Mouse (Mus musculus) thymus, postnatal 14 days (tissue): ENCODE measurements around the gene Fbxw11.
"Not testable (repeated sequence)": the region's sequence is repeated elsewhere in the genome, so short reads cannot be mapped to it uniquely, and the experiment has no call there.

Source experiments
- DNase-seq: peaks from one replicate; pipeline ENCODE4 v3.0.0; 2021

Fbxw11 gene

GRCm38 (mm10) chr11:32642249-32642876 lies at the start of gene Fbxw11:
Fbxw11 (plus strand) TSS chr11:32642724.
- DNase-seq: peak; percentile 96

DNA sequence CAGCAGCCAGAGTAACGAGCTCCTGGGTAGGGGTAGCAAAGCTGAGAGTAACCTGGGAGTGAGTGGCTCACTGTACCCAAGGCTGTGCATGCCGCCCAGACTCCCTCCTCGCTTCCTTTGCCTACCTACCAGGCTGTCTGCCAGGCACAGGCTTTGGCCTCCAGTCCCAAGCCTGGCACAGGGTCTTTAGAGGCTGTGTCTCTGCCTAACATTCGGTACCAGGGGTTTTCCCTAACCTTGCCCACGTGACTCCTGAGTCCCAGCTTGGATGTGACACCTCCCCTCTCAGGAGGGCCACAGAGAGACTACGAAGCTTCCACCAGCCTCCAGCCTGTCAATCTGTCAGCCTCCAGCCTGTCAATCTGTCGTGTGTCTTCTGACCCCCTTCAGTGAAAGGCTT lies 49.4 kb upstream of the Fbxw11 start:
- no peak for DNase-seq

GRCm38 (mm10) chr11:32594122-32594521 lies 48.4 kb upstream of the Fbxw11 start:
- no peak for DNase-seq

DNA sequence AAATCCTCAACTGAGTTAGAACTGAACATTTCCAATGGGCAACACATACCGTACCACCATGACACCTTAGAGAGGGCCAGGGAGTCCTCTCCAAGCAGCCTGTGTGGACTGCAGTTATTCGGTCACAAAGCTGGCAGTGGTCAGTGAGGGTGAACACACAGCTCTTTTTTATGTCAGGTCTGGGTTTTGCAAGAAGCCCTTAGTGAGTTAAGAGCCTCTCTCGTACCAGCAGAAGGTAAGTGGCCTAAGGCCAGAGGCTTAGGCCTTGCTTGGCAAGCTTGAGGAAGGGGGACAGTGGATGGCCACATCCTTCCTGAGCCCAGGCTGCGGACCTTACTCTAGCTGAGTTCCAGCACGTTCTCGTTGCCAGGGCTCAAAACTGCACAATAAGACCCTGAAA lies 42.2 kb upstream of the Fbxw11 start:
- no peak for DNase-seq

DNA sequence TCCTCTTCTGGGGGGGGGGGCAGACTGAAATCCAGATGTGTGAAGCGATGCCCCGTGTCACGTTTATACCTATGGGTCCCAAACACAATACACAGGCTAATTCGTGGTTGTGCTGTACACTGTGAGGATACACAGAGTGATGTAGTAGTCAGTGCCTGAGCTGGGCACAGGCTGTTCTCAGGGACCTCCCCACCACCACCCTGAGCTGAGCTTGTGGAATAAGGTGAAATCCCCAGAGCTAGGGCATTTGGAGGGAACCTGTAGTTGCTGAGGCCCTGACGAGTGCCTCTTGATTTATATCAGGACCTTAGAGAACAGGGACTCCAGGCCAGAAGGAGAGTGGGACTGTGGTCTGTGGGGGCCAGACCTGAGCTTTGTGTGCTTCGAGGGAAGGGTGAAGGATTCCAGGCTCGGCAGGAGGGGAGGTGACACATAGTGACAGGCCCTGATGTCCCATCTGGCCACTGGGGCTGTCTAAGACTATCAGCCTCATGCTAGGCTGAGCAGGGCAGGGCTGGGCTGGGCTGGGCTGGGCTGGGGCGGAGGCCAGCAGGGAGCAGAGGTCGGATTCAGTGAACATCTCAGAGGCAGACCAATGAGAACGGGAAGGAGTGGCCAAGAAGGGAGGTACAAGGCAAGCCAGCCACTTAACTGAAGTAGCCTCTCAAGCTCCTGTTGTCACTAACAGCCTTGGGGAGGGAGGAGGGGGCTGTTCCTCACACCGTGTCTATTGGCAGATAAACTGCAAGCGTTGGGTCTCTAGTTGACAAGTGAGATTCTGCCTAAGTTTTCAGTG lies 40.8 kb upstream of the Fbxw11 start:
- no peak for DNase-seq

GRCm38 (mm10) chr11:32604663-32605062 lies 37.9 kb upstream of the Fbxw11 start:
- DNase-seq: no peak

DNA sequence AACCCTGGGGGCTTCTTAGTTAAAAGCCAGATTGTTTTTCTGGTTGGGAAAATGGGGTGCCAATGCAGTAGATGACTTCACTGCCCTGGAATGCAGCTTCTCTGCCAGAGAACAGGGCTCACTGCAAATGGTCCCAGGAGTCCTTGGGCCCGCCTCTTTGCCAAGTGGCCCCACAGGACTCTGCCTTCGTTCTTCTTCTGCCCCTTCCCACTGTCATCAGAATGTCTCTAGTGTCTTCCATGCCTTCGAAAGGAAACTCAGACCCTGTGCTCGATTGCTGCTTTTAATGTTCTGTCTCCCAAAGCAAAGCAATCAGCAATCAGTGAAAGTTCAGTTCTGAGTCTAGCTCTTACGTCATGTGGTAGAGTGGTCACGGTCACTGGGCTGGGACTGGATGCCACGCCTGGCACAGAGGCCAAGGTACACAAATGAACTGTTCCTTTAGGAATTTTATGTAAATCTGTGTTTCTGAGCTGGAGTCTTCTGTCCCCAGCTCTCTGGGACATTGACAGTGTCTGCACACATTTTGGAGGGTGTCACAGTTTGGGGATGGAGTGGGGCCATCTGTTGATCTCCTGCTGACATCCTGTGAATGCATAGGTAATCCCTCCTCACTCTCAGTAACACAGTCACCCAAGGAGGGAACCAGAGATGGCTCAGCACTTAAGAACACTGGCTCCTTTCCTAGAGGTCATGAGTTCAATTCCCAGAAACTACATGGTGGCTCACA lies 37.2 kb upstream of the Fbxw11 start:
- DNase-seq: no peak

GRCm38 (mm10) chr11:32605907-32606306 lies 36.6 kb upstream of the Fbxw11 start:
- DNase-seq: no peak

- no peak for DNase-seq
Measured at GRCm38 (mm10) chr11:32607319-32607718, 35.2 kb upstream of the Fbxw11 start.

DNA sequence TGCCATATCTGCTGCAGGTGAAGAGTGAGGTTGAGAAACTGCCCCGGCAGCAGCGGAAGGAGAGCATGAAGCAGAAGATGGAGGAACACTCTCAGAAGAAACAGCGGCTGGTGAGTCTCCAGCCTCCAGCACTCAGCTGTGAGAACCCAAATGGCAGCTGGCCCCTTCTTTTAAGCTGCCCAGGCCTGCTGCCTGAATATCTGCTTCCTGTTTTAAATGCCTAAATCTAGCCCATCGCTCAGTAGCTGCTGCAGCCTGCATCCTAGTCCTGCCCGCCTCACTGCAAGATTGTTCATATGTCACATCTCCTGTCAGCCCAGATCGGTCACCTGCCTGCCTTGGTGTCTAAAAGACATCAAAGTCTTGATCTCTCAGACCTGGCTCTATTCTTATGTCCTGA lies 31.9 kb upstream of the Fbxw11 start:
- no peak for DNase-seq

DNA sequence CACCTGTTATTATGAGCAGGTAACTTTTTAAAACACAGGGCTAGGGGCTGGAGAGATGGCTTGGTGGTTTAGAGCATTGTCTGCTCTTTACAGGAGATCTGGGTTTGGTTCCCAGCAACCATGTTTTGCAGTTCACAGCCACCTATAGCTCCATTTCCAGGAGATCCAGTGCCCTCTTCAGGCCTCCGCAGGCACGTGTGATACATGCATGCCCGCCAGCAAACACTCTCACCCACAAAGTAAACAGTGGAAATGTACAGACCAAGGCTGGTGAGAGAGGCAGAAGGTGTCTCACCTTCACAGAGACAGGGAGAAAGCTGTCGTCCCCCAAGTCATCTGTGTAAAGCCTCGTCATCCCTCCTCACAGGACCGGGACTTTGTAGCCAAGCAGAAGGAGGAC lies 30.2 kb upstream of the Fbxw11 start:
- no peak for DNase-seq

GRCm38 (mm10) chr11:32614463-32614862 lies 28.1 kb upstream of the Fbxw11 start:
- no peak for DNase-seq

- DNase-seq: no peak
Measured at GRCm38 (mm10) chr11:32615561-32615960, 27.0 kb upstream of the Fbxw11 start.

GRCm38 (mm10) chr11:32616091-32616490 lies 26.4 kb upstream of the Fbxw11 start:
- DNase-seq: no peak

DNA sequence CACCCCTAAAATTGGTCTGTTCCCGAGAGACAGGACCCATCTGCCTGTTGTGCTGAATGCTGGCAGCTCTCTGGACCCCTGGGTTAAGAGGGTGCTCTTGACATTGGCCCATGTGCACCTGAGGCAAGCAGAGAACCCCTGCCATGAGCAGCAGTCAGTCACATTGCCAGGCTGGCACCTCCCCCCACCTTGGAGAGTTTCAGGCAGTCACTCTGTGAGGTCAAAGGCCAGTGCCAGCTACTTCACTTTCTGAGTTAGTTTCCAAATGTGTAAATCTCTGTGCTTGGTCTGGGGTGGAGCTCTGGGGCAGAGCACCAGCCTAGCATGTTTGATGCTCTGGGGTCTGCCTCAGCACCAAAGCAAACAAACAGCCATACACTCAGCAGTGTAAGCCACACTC lies 24.5 kb upstream of the Fbxw11 start:
- DNase-seq: no peak

GRCm38 (mm10) chr11:32618641-32619040 lies 23.9 kb upstream of the Fbxw11 start:
- not testable (repeated sequence) for DNase-seq

DNA sequence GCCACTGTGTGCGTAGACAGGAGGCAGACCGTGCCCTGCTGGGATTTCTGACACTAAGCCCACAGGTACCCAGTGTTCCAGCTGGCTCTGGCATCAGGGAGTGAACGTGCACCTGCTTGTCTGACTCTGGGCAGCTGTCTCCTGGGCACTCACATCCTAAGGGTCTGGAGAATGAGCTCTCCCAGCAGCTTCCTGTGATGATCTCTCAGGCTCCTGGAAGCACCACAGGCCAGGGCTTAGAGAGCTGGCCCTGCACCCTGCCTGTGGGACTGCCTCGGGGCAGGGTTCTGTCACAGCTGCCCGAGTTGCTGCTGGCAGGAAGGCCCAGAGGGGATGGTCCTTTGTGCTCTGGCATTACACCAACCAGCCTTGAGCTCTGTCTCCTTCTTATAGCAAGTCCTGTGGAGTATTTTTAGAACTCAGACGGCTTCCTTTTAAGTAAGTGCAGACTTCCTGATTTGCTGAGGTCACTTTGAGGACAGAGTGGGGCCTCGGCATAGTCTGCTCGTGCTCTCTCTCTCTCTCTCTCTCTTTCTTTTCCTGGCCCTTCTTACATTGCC lies 23.2 kb upstream of the Fbxw11 start:
- DNase-seq: peak; percentile 23

DNA sequence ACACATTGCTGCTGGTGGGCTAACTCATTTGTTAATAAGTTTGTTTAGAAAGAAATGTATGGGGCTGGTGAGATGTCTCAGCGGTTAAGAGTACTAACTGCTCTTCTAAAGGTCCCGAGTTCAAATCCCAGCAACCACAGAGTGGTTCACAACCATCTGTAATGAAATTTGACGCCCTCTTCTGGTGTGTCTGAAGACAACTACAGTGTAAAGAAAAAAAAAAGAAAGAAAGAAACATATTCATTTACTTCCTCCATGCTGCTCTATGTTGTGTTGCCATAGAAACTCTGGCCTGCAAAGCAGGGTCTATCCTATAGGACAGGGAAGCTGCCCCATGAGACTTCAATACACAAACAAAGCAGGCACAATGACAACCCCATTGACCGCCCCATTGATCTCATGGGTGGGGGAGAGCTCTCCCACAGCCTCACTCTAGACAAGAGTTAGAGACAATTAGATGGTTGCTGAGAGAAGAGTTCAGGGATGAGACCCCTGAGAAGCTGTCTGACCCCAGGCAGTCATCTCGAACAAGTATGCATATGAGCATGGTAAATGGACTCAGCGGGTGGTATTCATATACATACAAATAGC lies 22.6 kb upstream of the Fbxw11 start:
- no peak for DNase-seq

DNA sequence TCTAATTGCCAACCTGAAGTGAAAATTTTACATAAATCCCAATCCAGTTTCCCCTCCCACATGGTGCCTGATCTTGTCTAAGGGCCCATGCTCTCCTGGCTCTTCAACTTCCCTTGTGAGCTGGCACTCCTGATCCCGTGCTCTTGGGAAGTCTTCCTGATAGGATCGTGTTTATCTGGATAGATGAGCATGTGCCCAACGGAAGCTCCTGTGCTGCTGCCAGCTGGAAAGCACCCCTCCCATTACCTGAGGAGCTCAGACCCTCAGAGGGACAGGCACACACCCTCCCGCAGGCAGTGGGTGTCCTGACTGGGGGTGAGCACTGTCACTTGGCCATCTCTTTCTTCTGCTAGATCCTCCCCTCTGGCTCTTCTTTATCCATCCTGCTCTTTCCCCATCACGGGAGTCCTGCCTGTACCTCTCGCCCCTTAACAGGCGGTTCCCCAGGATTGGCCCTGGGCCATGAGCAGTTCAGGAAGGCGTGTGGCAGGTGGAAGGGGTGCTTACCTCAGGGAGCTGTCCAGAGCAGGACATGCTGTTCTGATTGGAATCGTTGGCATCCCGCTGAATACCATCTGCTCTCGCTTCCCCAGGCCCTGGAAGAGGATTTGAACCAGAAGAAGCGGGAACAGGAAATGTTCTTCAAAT lies 20.6 kb upstream of the Fbxw11 start:
- no peak for DNase-seq

GRCm38 (mm10) chr11:32622479-32623190 lies 19.9 kb upstream of the Fbxw11 start:
- no peak for DNase-seq

- DNase-seq: no peak
Measured at GRCm38 (mm10) chr11:32623236-32623635, 19.3 kb upstream of the Fbxw11 start.

DNA sequence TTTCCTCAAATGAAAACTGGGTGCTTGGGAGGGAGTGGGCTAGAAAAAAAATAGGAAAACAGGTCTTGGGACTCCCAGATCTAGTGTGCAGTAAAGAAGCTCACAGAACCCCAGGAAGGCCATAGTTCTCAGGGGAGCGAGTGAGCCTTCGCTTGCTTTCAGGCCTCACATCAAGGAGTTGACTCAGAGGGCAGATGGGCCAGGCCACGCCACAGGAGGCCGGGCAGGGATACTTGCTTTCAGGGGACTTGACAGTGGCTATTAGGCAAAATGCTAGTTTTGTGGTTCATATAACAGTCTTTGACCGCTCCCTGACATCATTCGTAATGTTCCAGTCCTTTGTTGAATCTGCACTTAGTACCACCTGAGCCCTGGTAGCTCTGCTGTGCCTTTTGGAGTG lies 18.6 kb upstream of the Fbxw11 start:
- DNase-seq: no peak
